Mouse (Mus musculus) spleen, postnatal 14 days (tissue): Measurements from ENCODE around the gene Ndufa5.

Source experiments
- DNase-seq, 2 experiments: peaks; one replicate each; pipeline ENCODE4 v3.0.0; 2021 to 2022; ENCODE audit warnings: low spot score in 2 of 2

The Ndufa5 gene

DNA sequence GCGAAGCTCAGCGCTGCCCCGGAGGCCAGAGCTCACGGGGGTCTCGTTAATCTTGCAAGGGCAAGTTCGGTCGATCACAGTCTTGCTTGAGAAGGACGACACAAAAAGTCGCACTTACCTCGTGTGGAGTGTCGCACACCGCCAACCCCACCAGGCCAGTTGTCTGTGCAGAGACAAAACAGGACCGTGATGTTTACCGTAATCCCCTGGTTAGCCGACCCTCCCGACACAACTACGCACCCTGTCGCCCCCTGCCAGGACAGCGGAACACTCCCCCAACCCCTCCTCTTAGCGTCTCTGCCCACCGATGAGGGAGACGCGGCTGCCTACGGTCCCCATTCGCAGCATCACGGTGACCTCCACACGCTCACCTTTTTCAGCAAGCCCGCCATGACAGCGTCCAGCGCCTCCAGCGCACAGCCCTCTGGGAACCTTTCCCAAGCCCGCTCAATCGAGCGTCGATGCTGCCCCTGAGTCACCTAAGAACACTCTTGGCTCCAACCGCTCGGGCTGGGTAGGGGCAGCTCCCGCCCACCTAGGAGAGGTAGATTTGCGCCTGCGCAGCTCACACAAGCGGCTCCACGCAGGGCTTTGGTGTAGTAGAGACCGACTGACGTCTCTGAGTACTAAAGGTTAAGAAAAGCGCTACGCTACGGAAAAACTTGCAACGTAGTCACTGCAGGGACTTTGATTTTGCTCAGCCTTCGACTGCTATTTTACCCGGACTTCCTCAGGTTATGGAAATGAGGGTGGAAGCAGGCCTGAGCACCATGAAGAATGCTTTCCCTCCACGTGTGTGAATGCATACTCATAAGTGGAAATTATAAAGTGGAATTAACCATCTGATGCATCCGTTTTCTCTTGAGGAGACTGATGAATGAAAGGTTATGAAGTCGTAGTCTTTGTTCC, at the start of gene Ndufa5:
Gene Ndufa5, minus strand, starts transcription at position 859 of the 909 bp plus-strand sequence.
- DNase-seq: peak; percentile 69 to 80

DNA sequence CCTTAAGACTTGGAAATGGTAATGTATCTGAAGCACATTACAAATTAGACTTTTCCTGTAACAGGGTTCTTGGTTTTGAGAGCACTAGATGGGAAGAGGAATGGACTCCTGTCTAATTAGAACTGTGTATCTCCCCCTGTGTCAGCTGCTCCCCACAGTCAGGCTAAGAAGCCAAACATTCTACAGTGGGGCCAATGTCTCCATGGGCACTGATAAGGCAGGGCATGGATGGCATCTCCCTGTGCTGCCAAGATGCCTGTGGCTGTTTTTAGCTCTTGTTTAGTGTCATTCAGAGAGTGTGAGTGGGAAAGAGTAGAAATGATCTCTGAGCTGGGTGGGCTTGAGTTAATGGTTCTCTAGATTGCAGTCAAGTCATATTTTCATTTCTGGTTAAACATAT, 45.5 kb upstream of the Ndufa5 start:
- no peak for DNase-seq

DNA sequence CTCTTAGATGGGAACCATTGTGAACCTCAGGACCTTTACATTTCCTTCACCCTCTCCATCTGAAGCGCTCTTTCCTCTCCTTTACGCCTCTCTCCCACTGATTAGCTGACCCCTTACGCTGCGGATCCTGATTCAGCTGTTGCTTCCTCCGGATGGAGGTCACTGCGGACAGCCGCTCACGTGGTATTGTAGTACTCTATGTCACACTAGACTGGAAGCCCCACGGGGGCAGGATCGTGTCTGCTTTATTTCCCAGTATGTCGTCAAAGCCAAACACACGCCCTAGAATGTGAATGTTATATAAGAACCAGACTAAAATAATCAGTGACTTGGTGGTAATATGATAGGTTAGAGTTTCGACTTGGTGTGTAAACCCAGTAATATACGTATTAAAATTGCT, 44.6 kb upstream of the Ndufa5 start:
- DNase-seq: no peak

DNA sequence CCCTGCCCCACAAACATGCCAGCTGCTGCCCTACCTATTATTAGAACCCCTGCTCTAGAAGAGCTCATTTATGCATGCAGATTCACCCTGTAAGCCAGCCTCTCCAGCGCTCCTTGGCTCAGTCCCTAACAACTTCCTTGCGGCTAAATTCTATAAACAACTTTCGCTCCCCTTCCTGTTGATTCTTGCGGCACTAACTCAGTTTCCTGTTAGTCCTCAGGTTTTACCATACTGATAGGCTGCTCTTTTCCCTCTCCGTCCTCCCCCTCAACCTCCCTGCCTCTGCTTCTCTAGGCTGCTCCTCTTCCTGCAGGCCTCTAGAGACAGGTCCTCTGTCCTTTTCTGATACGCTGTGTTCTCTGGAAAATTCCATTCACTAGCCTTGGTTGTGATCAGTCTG, 43.3 kb upstream of the Ndufa5 start:
- DNase-seq: no peak

DNA sequence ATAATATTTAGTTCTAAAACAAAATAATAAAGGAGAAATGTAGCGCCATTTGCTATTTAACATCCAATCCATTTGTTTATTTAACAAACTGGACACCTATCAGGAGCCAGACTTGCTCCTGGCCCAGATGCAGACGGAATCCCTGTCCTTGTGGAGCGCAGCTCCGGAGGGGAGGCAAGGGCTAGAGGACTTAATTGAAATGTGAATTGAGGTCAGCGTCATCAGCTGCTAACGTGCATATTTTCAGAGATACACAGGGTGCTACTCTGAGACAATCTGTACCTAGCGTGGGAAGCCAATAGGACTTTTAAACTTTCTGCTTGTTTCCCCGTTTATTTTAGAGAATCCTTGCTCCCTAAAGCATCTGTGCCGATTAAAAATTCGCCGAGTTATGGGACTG, 42.5 kb upstream of the Ndufa5 start:
- DNase-seq: no peak

DNA sequence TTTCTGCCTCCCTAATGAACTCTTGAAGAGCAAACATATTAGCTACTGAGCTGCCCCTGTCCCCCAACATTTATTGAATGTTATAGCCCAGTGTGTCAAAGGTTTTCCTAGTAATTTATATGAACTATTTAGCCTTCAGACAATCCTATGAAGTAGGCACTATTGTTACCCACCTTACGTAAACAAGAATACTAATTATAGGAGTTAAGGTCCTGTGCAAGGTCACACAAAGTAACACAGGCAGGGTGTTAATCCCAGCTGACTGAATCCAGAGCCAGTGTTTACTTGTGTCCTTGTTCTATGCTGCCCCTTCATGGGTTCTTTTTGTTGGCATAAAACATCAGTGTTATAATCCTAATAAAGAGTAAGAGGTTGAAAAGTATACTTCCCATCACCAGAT, 41.9 kb upstream of the Ndufa5 start:
- DNase-seq: no peak

DNA sequence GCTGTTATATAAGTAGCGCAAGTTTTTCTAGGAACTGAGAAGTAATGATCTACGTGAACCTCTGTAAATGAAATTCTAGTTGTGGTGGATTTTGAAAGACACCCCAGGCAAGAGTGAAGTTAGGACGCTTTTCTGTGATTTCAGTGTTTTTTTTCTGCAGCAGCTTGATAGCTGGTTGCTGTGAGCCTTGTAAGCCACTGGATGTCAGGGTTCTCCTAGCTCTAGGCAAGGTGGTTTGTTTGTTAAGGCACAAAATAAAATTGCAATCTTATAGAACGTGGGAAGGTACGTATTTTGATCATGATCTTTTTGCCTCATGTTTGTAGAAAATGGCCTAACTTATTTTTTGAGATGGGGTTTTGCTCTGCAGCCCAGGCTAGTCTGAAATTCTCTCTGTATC, 41.1 kb upstream of the Ndufa5 start:
- no peak for DNase-seq

DNA sequence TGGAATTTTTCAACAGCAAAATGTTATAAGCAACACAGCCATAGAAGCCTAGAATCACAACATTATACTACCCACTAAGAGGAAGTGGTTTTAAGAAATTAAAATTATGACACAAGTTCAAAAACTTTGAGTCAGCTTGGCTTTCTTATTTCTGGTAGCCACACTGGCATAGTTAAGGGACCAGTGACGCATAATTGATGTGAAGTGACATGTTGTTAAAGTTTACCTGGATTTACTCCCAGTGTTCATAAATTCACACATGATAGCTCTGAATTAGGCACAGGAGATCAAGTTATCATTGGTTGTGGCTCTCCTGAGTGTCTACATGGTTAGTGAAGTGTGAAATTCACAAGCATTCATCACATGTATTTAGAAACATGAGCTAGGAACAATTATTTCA, 37.1 kb upstream of the Ndufa5 start:
- no peak for DNase-seq

DNA sequence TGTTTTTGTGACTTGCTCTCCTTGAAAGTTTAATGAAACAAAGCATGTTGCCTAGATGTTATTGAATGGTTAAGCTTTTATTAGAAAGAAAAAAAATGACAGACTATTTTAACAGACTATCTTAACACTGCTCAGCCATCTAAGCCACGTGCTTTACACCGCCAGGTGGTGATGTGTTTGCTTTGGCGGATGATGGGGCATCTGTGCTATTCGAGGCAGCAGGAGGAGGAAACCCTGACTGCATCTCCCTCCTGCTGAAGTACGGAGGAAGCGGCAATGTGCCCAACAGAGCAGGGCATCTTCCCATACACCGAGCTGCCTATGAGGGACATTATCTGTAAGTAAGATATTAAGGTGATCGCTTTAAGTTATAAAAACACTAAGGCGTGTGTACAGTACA, 36.3 kb upstream of the Ndufa5 start:
- no peak for DNase-seq

DNA sequence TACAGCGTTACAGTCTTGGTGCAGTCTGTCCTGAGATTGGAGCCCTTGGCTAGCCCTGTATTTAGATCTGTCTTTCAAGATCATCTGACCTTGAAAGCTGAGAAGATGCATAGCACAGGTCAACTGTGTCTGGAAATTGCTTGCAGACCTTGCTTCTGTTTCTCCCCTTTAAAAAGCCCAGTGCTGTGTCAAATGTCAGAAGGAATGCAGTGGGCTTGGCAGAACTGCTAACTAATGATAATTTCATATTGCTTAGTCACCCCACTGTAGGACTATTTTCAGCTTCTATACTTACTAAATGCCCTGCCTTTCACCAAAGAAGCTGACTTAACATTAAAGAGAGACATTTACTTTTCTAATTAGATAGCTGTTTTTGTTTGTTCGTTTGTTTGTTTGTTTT, 27.7 kb upstream of the Ndufa5 start:
- DNase-seq: no peak

DNA sequence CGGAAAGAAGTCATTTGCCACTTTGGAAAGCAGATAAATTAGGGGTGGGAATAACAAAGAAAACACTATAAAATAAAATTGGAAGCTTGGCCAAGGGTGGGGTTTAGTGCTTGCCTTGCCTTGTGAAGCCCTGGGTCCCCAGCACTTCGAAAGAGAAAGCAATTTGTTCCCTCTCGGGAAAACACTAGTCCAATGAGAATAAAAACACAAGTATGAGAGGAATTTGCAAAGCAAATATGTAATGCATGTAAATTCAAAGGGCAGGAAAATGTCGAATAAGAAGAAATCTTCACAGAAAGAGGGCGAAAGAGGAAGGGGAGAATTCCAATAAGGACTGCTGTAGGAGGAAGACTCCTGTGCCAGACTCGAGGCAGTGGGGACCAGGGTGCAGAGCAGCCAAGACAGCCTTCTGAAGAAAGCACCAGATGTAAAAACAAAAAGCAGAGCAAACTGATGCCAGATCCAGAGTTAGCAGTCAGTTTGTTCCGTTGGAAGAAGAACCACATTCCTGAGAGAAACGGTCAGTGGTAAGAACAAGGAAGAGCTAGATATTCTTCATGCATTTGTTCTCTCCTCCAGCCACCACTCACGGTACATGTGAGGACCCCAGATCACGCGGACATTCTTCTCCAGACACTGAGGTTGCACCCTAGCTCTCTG, 26.7 kb upstream of the Ndufa5 start:
- no peak for DNase-seq

DNA sequence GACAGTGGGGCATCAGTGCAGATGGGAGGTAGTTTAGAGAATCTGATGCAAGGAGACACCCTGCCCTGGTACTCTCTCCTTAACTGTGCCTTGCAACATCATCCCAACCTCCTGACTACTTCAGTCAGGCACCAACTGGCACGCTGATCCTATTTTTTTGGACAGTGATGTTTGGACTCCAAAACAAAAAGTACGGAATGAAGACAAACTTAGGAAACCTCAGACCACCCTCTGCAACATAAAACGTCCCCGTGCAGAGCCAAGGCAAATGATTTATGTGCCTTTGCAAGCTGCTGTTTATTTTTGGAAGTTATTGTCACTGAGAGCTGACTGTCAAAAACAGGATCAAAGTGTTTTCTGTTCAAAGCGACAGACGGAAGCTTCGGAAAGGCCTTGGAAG, 24.2 kb upstream of the Ndufa5 start:
- no peak for DNase-seq

DNA sequence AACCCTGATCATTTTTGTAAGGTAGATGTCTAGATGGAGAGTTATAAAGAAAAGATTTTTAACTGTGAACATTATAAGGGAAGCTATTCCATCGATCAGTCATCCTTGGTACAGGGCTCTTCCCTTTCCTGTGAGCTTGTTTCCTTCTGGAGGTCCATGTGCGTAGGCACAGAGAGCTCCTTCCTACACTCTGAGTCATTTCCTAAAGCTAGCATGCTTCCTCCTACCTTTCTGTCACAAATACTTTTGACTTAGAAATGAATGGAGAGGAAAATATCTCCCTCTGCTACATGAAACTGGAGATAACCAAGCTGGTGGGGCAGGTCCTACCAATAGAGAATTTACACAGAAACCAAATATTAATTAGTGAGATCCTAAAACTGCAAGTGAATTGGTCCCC, 22.0 kb upstream of the Ndufa5 start:
- no peak for DNase-seq

DNA sequence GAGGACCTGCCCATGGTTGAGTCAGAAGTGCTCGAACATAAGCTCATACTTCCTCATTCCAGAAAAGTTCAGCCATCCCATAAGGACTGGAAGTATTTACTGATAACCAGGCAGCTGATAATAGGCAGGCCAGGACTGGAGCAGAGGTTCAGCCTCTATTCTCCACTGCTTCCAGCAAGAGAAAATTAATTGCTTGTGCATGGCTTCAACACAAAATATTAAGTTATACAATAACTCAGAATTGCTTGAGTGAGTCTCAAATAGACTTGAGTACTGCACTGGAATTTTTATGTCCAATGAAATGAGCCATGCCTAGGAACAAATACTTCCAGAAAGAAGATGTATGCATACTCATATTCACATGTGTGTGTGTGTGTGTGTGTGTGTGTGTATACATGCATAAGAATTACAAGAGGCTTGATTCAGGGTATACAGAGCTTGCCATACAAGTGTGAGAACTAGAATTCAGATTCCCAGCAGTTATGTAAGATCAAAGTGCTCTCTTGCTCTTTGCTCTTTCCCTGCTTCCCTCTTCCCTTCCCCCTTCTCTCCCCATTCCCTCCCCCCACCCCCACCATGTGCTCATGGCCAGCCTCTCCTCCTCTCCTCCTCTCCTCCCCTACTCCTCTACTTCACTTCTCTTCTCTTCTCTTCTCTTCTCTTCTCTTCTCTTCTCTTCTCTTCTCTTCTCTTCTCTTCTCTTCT, 19.1 kb upstream of the Ndufa5 start:
- DNase-seq: no peak

DNA sequence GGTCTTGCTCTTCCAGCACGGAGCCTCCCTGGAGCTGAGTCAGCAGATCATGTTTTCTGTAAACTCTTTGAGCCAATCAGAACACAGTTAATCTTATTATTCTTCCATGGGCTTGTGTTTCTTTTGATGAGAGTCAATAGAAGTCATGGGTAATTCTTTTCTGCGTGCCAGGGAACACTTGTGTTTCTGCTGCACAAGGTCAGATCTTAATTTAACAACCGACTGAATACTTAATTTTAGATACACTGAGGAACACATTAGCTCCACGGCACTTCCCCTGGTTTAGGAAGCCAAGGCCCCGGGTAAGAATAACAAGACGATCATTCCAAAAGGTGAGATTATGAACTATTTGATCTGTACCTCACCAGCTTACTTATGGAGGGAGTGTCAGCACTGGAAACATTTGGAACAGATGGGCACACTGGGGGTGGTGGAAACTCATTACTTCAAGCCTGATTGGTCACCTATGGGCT, 15.3 kb upstream of the Ndufa5 start:
- DNase-seq: no peak

DNA sequence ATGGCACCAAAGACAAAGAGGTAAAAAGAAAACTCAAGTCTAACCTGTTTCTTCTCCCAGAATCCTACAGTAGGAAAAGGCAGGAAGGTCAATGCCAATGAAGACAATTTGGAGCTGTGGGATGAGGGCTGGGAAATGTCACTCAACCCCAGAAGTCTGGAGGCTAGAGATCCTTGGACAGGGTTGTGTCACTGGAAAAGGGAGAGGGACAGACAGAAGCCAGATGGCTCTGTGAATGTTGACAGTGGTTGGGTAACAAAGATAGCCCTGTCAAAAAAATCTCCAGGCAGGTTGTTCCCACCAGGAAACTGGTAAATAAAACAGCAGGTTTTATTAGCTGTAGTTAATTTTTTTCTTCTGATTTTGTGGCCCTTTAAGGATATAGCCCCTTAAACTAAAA, 14.6 kb upstream of the Ndufa5 start:
- no peak for DNase-seq

DNA sequence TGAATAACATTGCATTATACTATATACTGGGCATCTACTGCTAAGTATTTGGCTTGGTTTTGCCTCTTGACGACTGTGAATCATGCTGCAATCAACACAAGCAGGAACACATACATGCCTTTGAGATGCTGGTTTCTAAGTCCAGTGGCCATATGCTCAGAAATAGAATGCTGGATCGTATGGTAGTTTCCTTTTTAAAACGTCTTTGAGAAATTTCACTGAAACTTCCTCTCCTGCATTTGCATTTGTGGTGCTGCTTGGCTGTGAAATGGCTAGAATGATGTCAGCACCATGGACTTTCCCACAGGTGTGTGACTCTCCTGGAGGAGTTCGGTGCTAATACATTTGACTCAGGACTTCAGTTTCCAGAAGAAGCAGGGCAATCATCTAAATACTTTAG, 12.3 kb upstream of the Ndufa5 start:
- no peak for DNase-seq

DNA sequence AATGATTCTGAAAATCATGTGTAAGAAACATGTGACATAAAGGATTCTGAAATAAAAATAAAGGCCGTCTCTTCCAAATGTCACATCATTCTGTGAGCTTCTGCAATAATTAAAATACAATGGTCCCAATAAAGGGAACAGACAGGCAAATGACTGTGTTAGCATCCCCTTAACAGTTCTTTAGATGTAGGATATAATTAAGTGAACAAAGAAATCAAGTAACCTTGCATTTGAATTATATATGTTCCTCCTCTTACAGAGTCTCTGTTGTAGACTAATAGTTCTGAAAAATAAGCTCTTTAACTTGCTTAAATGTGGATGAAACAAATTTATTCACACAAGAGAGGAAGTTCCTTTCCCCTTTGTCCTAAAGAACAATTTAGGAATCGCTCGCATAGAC, 10.6 kb upstream of the Ndufa5 start:
- no peak for DNase-seq

DNA sequence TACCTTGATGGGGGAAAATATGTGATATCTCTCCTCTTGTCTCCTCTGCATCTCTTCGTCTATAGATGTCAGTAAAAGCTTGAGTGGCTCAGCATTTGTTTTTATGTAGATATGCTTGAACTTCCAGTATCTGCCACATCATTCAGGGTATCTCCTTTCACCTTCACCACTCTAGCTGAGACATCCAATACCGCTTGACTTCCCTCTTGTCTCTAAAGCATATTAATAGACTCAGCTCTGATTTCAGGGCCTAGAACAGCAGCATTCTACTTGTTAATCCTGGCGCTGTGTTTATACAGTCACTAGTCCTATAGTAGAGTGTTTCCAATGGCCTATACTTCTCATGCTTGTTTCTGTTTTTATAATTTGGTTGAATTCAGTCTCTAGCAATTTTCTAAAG, 5.0 kb upstream of the Ndufa5 start:
- DNase-seq: no peak

DNA sequence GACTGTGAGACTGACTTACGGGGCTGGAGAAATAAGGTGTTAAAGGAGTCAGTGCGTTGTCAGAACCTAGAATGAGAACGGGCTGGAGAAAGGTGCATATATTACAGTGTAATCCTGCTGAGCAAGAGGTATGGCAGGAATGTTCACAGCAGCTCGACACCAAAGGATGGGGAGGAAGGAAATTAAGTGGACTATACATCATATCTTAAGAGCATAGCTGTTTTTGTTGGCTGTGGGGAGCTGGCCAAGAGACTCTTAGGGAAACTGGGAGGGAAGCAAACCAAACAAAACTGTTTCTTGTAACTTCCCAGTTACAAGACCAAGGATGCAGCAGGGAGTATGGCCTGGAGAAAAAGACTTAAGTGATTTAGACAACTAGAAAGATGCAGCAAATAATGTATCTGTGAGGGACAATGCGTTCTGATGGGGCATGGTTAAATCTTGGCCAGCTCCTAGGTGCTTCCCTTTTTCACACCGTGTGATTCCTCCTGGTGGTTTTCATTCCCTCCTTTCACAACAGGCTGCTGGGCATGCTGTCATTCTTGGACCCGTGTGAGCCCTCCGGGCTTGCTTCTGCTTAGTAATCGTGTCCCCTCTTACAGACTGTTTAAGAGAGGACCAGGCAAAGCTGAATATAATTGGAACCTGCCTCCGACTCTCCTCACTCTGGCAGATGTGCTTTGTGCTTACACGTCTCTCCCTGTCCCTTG, 3.1 kb upstream of the Ndufa5 start:
- DNase-seq: no peak

DNA sequence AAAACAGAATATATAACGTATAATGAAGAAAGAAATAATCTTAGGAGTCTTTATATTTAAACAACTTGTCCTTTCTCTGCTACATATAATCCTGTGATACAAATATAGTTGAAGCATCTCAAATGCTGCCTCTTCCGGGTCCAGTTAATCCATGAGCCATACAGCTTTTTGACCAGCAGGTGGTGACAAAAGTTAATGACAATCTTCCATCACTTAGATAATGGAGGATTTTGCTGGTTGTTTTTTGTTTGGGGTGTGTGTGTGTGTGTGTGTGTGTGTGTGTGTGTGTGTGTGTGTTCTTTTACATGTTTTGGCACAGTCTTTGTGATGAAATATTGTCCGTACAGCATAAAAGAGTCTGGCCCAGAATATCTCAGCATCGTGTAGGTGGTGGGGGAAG, 2.4 kb upstream of the Ndufa5 start:
- peak in 1 of 2 experiments; percentile 25 for DNase-seq

DNA sequence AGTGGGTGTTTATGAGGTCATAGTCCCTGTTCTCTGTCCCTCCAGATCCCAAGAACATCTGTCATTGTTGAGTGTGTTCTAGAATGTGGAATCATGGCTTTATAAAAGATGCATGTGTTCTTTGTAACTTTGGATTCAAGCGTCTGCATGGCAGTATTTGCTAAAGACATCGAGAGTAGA, 141 bp upstream of the Ndufa5 start, which contains the start of gene Asb15:
Gene Asb15, plus strand, starts transcription at position 81 of the 180 bp plus-strand sequence.
- no peak for DNase-seq
